Mouse (Mus musculus): ENCODE results near the gene Prkcd. TPM values are rescaled to one million over a fixed set of nuclear protein-coding genes. Genes with fewer than 3 reads are reported as not detected.

Gene Prkcd
- polyA plus RNA-seq, 1 experiment: 23.6 TPM

DNA sequence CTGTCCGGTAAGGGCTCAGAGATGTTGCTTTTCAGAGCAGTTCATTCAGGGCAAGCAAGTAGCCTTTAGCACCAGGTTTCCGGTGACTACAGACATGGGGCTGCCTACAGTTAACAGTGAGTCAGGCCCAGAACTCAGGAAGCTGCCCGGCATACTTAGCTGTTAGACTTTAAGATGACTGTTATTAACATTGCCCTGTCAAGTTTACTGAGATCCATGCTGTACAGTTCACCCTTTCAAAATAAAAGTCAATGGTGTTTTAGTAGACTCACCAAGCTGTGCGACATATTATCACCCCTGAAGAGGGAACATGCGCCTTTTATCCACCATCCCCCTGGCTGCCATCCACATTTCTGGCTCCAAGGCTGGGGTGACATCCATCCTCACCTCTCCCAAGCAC is 49.8 kb downstream of the Prkcd start:
- H3K27me3 ChIP-seq (ENCODE audit: control insufficient read depth, insufficient read depth, insufficient read length): no peaks in the 10 kb centered on the region
- no peak overlapping the region for H3ac ChIP-seq (ENCODE audit: control insufficient read depth, insufficient read length)
- no peak overlapping the region for H3K4me3 ChIP-seq
- H3K79me2 ChIP-seq (ENCODE audit: control insufficient read depth, insufficient read depth): no peaks in the 10 kb centered on the region
- H3K36me3 ChIP-seq (ENCODE audit: control insufficient read depth, insufficient read depth): peaks cover 11% of the 10 kb centered on the region
- no peak overlapping the region for H3K4me2 ChIP-seq (ENCODE audit: low read depth)
- TF ChIP-seq MAX (IDR thresholded peaks at IDR 0.05; ENCODE audit: low read depth) (no peak), REST (IDR thresholded peaks at IDR 0.05; ENCODE audit: insufficient read depth, insufficient read length) (no peak), MYOD1 (IDR thresholded peaks at IDR 0.05; ENCODE audit: control insufficient read depth in 1 of 3, insufficient read length in 2 of 3, low read depth in 2 of 3) (no peak), E2F4 (IDR thresholded peaks at IDR 0.05; ENCODE audit: insufficient read depth) (no peak), USF1 (IDR thresholded peaks at IDR 0.05; ENCODE audit: low read depth) (no peak)

GRCm38 (mm10) chr14:30575791-30576190 is 50.2 kb downstream of the Prkcd start:
- no peak overlapping the region for H3K4me2 ChIP-seq (ENCODE audit: low read depth)
- TF ChIP-seq REST (IDR thresholded peaks at IDR 0.05; ENCODE audit: insufficient read depth, insufficient read length) (no peak), MAX (IDR thresholded peaks at IDR 0.05; ENCODE audit: low read depth) (no peak)
- peaks cover 15% of the 10 kb centered on the region for H3K36me3 ChIP-seq (ENCODE audit: control insufficient read depth, insufficient read depth)

DNA sequence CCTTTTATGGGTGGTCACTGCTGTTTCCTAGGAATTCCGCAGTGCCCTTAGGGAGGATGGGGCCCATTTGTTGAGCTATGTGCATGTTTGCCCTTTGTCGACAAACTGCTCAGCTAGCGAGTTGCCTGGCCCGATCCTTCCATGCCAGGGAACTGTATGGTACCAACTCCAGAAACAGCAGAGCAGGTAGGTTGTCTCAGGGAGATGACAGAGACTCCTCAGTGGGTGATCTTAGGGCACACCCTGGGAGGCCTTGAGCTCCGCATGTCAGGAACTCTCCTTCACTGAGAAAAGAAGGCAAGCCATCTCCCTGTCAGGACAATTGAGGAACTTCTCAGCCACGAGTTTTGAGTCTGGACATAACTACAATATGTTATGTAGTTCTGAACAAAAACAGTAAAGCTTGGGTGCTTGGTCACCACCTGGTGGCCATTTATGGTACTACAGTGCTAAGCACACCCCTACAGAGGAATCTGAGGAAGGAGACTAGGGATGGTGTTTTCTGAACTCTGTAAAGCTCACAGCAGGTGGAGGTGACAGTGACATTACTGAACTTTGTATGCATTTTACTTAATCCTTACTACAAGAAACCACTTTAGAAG is 51.9 kb downstream of the Prkcd start:
- peaks cover 17% of the 10 kb centered on the region for H3K36me3 ChIP-seq (ENCODE audit: control insufficient read depth, insufficient read depth)
- H3K79me2 ChIP-seq (ENCODE audit: control insufficient read depth, insufficient read depth): no peaks in the 10 kb centered on the region
- no peak overlapping the region for H3K4me3 ChIP-seq
- no peak overlapping the region for H3ac ChIP-seq (ENCODE audit: control insufficient read depth, insufficient read length)
- no peaks in the 10 kb centered on the region for H3K27me3 ChIP-seq (ENCODE audit: control insufficient read depth, insufficient read depth, insufficient read length)
- no peak overlapping the region for H3K4me2 ChIP-seq (ENCODE audit: low read depth)
- TF ChIP-seq MYOG (IDR thresholded peaks at IDR 0.05; ENCODE audit: control insufficient read depth in 1 of 3, insufficient read depth in 1 of 3, insufficient read length in 2 of 3, low read depth in 2 of 3) (no peak), E2F4 (IDR thresholded peaks at IDR 0.05; ENCODE audit: insufficient read depth) (no peak), TCF12 (IDR thresholded peaks at IDR 0.05; ENCODE audit: insufficient read depth, poor library complexity, severe bottlenecking) (no peak)

More at GRCm38 (mm10) chr14:30575791-30576190, 50.2 kb downstream of the Prkcd start:
- no peaks in the 10 kb centered on the region for H3K27me3 ChIP-seq (ENCODE audit: control insufficient read depth, insufficient read depth, insufficient read length)
- H3K79me2 ChIP-seq (ENCODE audit: control insufficient read depth, insufficient read depth): no peaks in the 10 kb centered on the region
- H3K4me3 ChIP-seq: no peak overlapping the region
- H3ac ChIP-seq (ENCODE audit: control insufficient read depth, insufficient read length): no peak overlapping the region

DNA sequence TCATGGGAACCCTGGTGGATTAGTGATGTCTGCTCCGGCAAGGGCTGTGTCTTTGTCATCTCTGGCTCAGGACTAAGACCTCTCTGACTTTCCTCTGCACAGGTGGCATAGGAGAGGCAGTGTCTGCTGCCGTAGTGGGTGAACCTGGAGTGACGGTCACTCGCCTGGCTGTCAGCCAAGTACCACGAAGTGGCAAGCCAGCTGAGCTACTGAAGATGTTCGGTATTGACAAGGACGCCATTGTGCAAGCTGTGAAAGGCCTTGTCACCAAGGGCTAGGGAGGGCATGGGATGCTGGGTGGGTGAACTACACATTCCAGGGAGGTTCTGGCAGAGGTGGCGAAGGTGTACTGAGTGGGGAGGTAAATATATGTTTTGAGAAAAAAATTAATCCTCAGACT is 52.8 kb downstream of the Prkcd start:
- H3K4me2 ChIP-seq (ENCODE audit: low read depth): no peak overlapping the region
- TF ChIP-seq TCF3 (IDR thresholded peaks at IDR 0.05; ENCODE audit: insufficient read length, low read depth): no peak
- no peak for TF ChIP-seq MYOG (IDR thresholded peaks at IDR 0.05; ENCODE audit: control insufficient read depth in 1 of 3, insufficient read depth in 1 of 3, insufficient read length in 2 of 3, low read depth in 2 of 3)
- TF ChIP-seq USF1 (IDR thresholded peaks at IDR 0.05; ENCODE audit: low read depth): no peak
- no peak for TF ChIP-seq MYOD1 (IDR thresholded peaks at IDR 0.05; ENCODE audit: control insufficient read depth in 1 of 3, insufficient read length in 2 of 3, low read depth in 2 of 3)
- no peak for TF ChIP-seq CEBPB (IDR thresholded peaks at IDR 0.05; ENCODE audit: insufficient read depth, poor library complexity, severe bottlenecking)
- no peak for TF ChIP-seq MAX (IDR thresholded peaks at IDR 0.05; ENCODE audit: low read depth)
- TF ChIP-seq TCF12 (IDR thresholded peaks at IDR 0.05; ENCODE audit: insufficient read depth, poor library complexity, severe bottlenecking): no peak
- TF ChIP-seq REST (IDR thresholded peaks at IDR 0.05; ENCODE audit: insufficient read depth, insufficient read length): no peak
- no peak for TF ChIP-seq SRF (IDR thresholded peaks at IDR 0.05; ENCODE audit: control insufficient read depth, insufficient read length, low read depth)
- no peak for TF ChIP-seq POLR2AphosphoS2 (IDR thresholded peaks at IDR 0.05; ENCODE audit: insufficient read length, low read depth)
- TF ChIP-seq POLR2A (IDR thresholded peaks at IDR 0.05; ENCODE audit: insufficient read length, low read depth): no peak
- TF ChIP-seq E2F4 (IDR thresholded peaks at IDR 0.05; ENCODE audit: insufficient read depth): no peak
- H3K36me3 ChIP-seq (ENCODE audit: control insufficient read depth, insufficient read depth): peaks cover 25% of the 10 kb centered on the region
- no peak overlapping the region for H3K4me3 ChIP-seq
- no peaks in the 10 kb centered on the region for H3K27me3 ChIP-seq (ENCODE audit: control insufficient read depth, insufficient read depth, insufficient read length)
- H3ac ChIP-seq (ENCODE audit: control insufficient read depth, insufficient read length): no peak overlapping the region
- H3K79me2 ChIP-seq (ENCODE audit: control insufficient read depth, insufficient read depth): no peaks in the 10 kb centered on the region

DNA sequence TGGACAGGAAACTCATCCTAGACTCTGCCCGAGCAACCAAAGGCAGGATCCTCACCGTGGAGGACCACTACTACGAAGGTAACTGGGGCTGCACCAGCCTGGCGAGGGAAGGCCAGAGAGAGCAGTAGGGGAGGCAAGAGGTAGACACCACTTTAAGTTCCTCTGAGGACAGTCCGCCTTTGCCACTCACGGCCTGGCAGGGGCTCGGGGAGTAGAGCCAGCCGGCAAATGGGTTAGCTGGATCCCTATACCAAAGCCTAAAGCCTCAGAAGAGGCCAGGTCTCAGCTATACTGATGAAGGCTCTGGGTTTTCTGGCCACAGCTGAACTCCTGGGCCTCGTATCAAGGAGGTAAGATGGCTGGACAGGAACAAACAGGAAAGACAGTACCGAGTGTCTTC is 53.8 kb downstream of the Prkcd start:
- Histone ChIP-seq H3ac (ENCODE audit: control insufficient read depth, insufficient read length) (no peak overlapping the region), H3K79me2 (ENCODE audit: control insufficient read depth, insufficient read depth) (no peaks in the 10 kb centered on the region), H3K4me2 (ENCODE audit: low read depth) (no peak overlapping the region), H3K36me3 (ENCODE audit: control insufficient read depth, insufficient read depth) (peaks cover 32% of the 10 kb centered on the region), H3K4me3 (no peak overlapping the region), H3K27me3 (ENCODE audit: control insufficient read depth, insufficient read depth, insufficient read length) (no peaks in the 10 kb centered on the region)
- no peak for TF ChIP-seq MYOG (IDR thresholded peaks at IDR 0.05; ENCODE audit: control insufficient read depth in 1 of 3, insufficient read depth in 1 of 3, insufficient read length in 2 of 3, low read depth in 2 of 3)
- no peak for TF ChIP-seq REST (IDR thresholded peaks at IDR 0.05; ENCODE audit: insufficient read depth, insufficient read length)
- TF ChIP-seq USF1 (IDR thresholded peaks at IDR 0.05; ENCODE audit: low read depth): no peak
- TF ChIP-seq CEBPB (IDR thresholded peaks at IDR 0.05; ENCODE audit: insufficient read depth, poor library complexity, severe bottlenecking): no peak
- TF ChIP-seq SRF (IDR thresholded peaks at IDR 0.05; ENCODE audit: control insufficient read depth, insufficient read length, low read depth): no peak

DNA sequence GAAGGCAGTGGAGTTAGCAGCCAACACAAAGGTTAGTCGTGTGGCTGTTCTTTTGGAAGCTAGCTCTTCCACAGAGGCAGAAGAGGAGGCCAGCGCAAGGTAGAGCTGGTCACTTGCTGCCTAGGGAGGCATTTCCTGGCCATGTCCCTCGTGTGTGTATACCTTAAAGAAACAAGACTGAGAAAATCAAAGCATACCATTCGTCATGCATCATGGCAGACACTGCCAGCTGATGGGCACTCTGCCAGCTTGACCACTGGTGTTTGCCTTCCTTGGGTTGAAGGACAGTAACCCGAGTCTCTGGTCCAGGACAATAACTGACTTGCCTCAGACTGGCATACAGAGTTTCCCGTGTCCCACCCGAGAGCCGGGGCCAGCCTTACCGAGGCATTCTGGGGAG is 55.7 kb downstream of the Prkcd start:
- no peaks in the 10 kb centered on the region for H3K79me2 ChIP-seq (ENCODE audit: control insufficient read depth, insufficient read depth)
- H3K27me3 ChIP-seq (ENCODE audit: control insufficient read depth, insufficient read depth, insufficient read length): no peaks in the 10 kb centered on the region
- no peak for TF ChIP-seq USF1 (IDR thresholded peaks at IDR 0.05; ENCODE audit: low read depth)
- TF ChIP-seq MYOG (IDR thresholded peaks at IDR 0.05; ENCODE audit: control insufficient read depth in 1 of 3, insufficient read depth in 1 of 3, insufficient read length in 2 of 3, low read depth in 2 of 3): peak in 1 of 3 experiments; percentile 56
- TF ChIP-seq MYOD1 (IDR thresholded peaks at IDR 0.05; ENCODE audit: control insufficient read depth in 1 of 3, insufficient read length in 2 of 3, low read depth in 2 of 3): peak in 2 of 3 experiments; percentile 91 to 92
- H3K4me2 ChIP-seq (ENCODE audit: low read depth): no peak overlapping the region
- no peak overlapping the region for H3ac ChIP-seq (ENCODE audit: control insufficient read depth, insufficient read length)
- peaks cover 48% of the 10 kb centered on the region for H3K36me3 ChIP-seq (ENCODE audit: control insufficient read depth, insufficient read depth)
- H3K4me3 ChIP-seq: no peak overlapping the region

Measured in myocyte (in vitro differentiated cells).